Mouse (Mus musculus): ENCODE results near the gene Ap2s1.

- no peak for TF ChIP-seq POLR2A (IDR thresholded peaks at IDR 0.05; ENCODE audit: borderline replicate concordance, insufficient read depth, low read length)
- TF ChIP-seq CTCF (IDR thresholded peaks at IDR 0.05; ENCODE audit: borderline replicate concordance, insufficient read depth, low read depth, low read length), result no peak
Measured at GRCm38 (mm10) chr7:16731893-16732422, 6.3 kb upstream of the Ap2s1 start.
